Mouse (Mus musculus): ENCODE data around the gene Pbx4.

GRCm38 (mm10) chr8:69897857-69898256 lies 65.6 kb downstream of the Pbx4 start:
- no peak for TF ChIP-seq CTCF (IDR thresholded peaks at IDR 0.05)
- no peak for TF ChIP-seq POLR2A (IDR thresholded peaks at IDR 0.05; ENCODE audit: insufficient read depth, low read depth, low read length)
- TF ChIP-seq EP300 (IDR thresholded peaks at IDR 0.05; ENCODE audit: insufficient read depth, low read depth, low read length): no peak
